Mouse (Mus musculus): ENCODE measurements around the gene Pilrb2. TPM values are rescaled to one million over a fixed set of nuclear protein-coding genes. Genes with fewer than 3 reads are reported as not detected.
"Not testable (repeated sequence)": the region's sequence is repeated elsewhere in the genome, so short reads cannot be mapped to it uniquely, and the experiment has no call there.

The Pilrb2 gene
- 1 to 10 TPM in 1 of 2 experiments, under 1 TPM in 1; 0.81 to 1.8 TPM for total RNA-seq (2021)
- 1.1 and 3.8 TPM in 2 replicates for polyA plus RNA-seq (2012; rRNA removed)
- long read RNA-seq, partial matches to known transcripts: 0 of 1 reads
- long read RNA-seq, other reads (novel, unspliced or antisense): 0 of 1 reads

GRCm38 (mm10) chr5:137871644-137872380 lies at the start of gene Pilrb2:
Gene Pilrb2 (minus strand): TSS chr5:137871815.
- not testable (repeated sequence) for DNase-seq

- no peak for DNase-seq
Observed at GRCm38 (mm10) chr5:137915550-137915949, 43.9 kb upstream of the Pilrb2 start.

- DNase-seq: no peak
Observed at GRCm38 (mm10) chr5:137914508-137914907, 42.9 kb upstream of the Pilrb2 start.

DNA sequence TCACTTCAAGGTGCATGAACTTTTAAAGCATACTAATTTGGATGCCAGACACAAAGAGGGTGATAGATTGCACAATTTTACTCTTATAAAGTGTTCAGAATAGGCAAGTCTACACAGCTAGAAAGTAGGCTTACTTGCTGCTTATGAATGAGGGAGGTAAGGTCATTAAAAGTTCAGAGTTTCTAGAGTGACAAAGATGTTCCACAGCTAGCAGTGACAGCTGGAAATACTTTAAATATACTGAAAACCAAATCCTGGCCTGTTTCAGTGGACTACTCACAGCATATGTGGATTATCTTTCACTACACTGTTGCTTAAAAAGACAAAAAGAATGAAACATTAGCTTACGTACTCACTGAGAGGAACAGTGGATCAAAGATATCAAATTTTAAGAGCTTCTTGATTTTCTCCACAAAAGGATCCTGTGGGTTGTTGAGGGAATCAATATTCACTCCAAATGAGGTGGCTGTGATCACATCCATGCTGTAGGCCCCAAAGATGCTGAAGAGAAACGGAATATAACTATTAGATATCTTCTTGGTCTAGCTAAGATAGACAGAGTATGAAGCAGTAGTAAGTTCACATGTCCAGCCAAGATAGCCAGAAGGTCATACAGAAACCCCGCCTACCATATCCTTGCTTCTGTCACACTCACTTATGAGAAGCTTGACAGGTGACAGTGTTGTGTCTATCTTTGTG lies 38.1 kb upstream of the Pilrb2 start:
- no peak for DNase-seq

DNA sequence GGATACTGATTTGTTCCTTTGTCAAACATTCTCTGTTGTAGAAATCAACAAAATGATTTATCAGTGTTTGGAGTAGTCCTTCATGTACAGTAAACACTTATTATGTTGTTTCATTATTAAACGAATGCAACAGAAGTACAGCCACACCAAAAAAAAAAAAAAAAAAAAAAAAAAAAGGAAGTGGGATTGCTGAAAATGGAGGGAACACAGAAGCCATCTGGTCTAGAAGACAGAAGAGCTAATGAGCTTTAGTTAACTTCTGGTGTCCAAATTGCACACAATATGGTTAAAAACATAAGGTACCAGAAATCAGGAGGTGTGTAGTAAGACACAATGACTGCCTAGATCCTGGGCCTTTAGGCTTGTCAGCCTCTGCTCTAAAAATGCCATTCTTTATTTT lies 26.2 kb upstream of the Pilrb2 start:
- DNase-seq: no peak

DNA sequence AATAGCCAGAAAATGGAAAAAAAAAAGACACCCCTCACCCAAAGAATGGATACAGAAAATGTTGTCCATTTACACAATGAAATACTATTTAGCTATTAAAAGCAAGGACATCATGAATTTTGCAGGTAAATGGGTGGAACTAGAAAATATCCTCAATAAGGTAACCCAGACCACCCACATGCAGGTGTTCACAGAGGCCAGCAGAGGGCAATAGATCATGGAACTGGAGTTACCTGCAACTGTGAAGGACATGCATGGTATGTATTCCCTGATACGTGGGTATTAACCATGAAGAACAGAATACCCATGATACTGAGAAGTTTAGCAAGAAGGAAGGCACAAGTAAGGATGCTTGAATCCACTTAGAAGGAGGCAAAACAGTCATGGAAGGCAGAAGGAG lies 21.3 kb upstream of the Pilrb2 start:
- no peak for DNase-seq

DNA sequence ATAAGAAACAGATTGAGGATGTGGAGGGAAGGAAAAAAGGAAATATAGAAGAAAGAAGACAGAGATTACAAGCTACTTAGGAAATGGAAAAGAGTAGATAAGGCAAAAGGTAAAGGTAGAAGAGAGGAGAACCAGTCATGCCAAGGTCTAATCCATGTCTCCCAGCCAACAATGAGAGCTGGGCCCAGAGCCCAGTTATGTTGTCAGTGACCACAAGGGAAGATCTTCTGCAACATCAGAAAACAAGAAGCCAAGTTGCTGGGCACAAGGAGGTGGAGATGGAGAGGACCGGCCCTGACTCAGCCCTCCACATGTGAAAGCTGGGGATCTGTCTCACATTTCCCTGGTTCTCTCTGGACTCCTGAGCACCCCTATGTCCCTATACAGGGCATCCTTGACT lies 16.1 kb upstream of the Pilrb2 start:
- no peak for DNase-seq

DNA sequence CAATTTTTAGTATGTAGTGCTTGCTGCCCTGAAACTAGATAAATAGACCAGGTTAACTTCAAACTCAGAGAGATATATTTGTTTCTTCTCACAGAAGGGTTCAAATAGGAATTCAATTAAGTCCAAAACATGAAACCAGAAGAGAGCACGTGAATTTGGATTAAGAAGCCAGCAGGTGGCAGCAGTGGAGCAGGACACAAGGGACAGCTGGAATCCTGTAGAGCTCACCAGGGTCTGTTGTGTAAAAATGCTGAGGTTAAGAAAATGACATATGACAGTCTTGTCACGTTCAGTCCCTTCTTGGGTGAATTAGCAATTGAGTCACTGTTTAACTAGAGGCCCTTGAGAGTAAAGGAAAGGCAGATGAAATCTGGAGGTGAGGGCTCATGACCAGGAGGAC lies 14.3 kb upstream of the Pilrb2 start:
- DNase-seq: peak; percentile 52

DNA sequence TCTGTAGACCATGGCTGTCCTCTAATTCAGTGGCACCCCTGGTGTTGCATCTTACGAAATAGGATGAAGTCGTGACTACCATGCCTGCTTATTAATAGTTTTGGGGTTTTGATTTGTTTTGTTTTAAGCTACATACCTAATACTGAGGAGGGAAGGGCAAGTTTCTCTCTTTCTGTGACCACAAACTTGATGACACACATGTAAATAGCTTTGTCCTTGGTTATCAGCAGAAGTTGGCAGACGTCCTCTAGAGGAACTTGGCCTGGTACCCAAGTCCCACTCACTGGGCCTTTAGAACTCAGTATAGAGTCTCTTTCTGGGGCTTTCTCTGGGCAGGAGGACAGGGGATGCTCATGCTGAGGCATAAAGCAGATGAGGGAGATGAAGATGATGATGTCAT lies 11.7 kb upstream of the Pilrb2 start:
- peak; percentile 43 for DNase-seq

DNA sequence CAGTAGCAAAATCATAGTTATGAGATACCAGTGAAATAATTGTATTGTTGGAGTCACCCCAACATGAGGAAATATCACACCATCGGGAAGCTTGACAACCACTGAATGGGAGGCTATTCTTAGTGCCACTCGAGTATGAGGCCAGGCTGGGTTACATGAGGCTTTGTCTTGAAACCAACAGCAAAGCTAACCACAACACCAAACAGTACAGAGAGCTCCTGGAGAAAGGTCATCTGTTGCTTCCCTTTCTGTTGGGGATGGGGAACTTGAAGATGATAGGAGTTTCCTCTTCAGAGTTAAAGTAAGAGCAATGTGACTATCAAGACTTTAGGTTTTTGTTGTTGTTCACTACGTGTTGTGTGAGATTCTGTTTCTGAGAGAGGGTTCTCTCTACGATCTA lies 11.3 kb upstream of the Pilrb2 start:
- no peak for DNase-seq

GRCm38 (mm10) chr5:137877860-137878259 lies 6.2 kb upstream of the Pilrb2 start:
- DNase-seq: peak; percentile 17

DNA sequence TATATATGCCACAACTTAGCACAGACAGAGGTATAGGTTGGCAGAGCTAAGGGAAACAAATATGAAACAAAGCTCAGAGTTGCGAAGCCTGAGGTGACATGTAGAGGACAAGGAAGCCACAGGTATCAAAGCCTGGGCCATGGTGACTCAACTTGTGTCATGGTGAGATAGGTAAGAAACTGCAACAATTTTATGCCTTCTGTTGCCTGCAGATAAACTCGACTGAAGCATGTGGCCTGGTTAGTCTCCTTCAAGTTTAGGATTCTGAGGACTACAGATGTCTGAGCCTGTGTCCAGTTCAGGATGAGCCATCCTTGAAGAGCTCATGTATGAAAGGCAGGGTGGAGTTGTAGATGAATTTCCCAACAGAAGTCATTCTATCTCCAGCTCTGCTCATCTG lies 3.4 kb upstream of the Pilrb2 start:
- DNase-seq: no peak

DNA sequence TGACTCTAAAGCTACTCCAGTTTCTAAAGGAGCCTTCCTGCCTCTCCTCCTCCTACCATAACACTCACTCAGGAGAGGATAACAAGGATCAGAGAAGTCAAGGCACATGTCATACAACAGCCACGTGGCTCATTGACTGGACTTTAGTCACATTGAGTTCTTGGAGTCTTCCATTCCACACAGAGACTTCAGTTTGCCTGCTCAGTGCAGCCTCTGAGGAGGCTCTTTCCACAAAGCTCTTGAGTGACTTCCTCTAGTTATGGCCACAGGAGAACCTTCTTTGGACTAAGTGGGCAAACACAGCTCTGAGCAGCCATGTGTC lies 727 bp upstream of the Pilrb2 start:
- not testable (repeated sequence) for DNase-seq

- not testable (repeated sequence) for DNase-seq
Observed at GRCm38 (mm10) chr5:137868600-137868999, 3.0 kb downstream of the Pilrb2 start.

DNA sequence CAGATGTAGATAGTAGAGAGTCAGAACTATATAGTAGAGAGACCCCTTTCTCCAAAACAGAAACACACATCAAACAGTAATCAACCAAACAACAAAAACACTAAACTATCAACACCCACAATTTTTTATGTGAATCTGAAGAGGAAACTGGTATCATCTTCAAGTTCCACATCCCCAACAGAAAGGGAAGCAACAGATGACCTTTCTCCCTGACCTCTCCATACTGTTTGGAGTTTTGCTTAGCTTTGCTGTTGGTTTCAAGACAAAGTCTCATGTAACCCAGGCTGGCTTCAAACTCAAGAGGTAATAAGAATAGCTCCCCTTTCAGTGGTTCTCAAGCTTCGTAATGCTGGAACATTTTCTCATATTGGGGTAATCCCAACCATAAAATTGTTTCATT lies 7.6 kb downstream of the Pilrb2 start:
- not testable (repeated sequence) for DNase-seq

GRCm38 (mm10) chr5:137857960-137858710 lies 13.5 kb downstream of the Pilrb2 start, which contains the start of gene Pilrb1:
Gene Pilrb1 (minus strand): TSS chr5:137858106.
- DNase-seq: peak; percentile 22

GRCm38 (mm10) chr5:137856870-137857269 lies 14.7 kb downstream of the Pilrb2 start:
- not testable (repeated sequence) for DNase-seq

GRCm38 (mm10) chr5:137854907-137855306 lies 16.7 kb downstream of the Pilrb2 start:
- DNase-seq: not testable (repeated sequence)

DNA sequence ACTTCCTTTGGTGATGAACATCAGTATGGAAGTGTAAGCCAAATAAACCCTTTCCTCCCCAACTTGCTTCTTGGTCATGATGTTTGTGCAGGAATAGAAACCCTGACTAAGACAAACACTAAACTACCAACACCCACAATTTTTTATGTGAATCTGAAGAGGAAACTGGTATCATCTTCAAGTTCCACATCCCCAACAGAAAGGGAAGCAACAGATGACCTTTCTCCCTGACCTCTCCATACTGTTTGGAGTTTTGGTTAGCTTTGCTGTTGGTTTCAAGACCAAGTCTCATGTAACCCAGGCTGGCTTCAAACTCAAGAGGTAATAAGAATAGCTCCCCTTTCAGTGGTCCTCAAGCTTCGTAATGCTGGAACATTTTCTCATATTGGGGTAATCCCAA lies 21.3 kb downstream of the Pilrb2 start:
- DNase-seq: not testable (repeated sequence)

DNA sequence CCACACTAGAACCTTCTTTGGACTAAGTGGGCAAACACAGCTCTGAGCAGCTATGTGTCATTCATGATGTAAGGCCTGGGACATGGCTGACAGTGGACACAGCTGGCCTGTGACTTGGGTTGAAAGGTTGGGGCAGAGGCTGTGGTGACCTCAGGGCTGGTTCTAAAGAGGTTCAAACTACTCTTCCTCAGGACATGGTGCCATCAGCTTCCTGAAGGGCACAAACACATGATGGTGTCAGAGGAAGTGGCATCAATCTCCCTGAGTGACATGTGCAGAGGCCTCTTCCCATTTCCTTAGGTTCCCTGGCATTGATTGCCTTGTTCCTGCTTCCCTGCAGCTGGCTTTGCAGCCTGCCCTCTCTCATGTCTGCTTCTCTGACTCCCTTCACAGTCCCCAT lies 34.5 kb downstream of the Pilrb2 start:
- DNase-seq: not testable (repeated sequence)

- DNase-seq: no peak
Observed at GRCm38 (mm10) chr5:137836611-137837010, 35.0 kb downstream of the Pilrb2 start.

DNA sequence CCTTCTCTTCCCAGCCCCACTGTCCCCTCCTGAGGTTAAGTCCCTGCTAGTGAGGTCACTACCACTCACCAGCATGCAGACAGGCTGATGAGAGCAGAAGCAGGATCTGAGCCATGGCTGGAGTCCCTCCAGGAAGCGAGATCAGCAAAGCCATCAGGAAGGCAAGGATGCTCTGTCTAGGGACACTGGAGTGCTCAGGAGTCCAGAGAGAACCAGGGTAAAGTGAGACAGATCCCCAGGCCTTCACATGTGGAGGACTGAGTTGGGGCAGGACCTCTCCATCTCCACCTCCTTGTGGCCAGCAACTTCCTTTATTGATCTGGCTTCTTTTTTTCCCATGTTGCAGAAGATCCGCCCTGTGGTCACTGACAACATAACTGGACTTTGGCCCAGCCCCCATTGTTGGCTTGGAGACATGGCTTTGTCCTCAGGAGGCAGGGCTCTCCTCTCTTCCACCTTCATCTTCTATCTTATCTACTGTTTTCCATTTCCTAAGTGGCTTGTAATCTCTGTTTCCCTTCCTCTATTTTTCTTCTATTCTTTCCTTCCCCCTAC lies 35.6 kb downstream of the Pilrb2 start, which contains the start of gene Pilra:
TSS of gene Pilra (minus strand) at position 316 of the 555 bp plus-strand sequence.
- DNase-seq: peak; percentile 10

Data from adrenal gland, adult 2 months (tissue).